Mouse (Mus musculus): ENCODE results near the gene Ccdc184. TPM values are rescaled to one million over a fixed set of nuclear protein-coding genes. Genes with fewer than 3 reads are reported as not detected.

Ccdc184 gene
- polyA plus RNA-seq, 1 experiment from 2014 or later = 0.40 TPM

DNA sequence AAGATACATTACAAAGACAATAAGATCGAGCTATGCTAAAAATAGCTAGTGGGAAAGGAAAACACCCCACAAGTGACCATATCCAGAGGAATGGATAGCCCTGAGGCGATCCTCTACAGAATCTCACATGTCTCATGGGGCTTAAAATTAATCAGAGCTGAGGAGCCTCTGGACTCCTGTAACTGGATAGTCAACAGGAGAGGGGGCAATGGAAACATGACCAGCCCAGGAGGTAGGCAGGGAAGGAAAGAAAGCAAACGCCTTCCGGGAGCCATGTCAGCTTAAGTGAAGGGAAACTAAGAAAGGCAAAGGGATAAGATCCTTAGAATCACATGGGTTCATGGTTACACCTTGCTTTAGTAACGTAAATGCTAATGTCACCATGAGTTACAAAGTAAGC, 26.1 kb upstream of the Ccdc184 start:
- H3K27me3 ChIP-seq = no peaks in the 10 kb centered on the region
- no peaks in the 10 kb centered on the region for H3K9me3 ChIP-seq
- no peak overlapping the region for H3K4me2 ChIP-seq
- no peak overlapping the region for H3K4me3 ChIP-seq
- H3K4me1 ChIP-seq = peaks cover 12% of the 10 kb centered on the region
- no peak for ATAC-seq (ENCODE audit: insufficient number of reproducible peaks, low FRiP score, low TSS enrichment, low read depth)
- peaks cover 60% of the 10 kb centered on the region for H3K36me3 ChIP-seq
- WGBS = 88% methylated on average over 5 of the region's 5 CpGs
- no peak overlapping the region for H3K27ac ChIP-seq
- H3K9ac ChIP-seq = no peak overlapping the region

GRCm38 (mm10) chr15:98142515-98142914, 24.4 kb upstream of the Ccdc184 start:
- Histone ChIP-seq H3K9ac (no peak overlapping the region), H3K27ac (no peak overlapping the region), H3K36me3 (peaks cover 43% of the 10 kb centered on the region), H3K4me3 (no peak overlapping the region), H3K4me2 (no peak overlapping the region), H3K4me1 (peaks cover 13% of the 10 kb centered on the region), H3K9me3 (no peaks in the 10 kb centered on the region), H3K27me3 (no peaks in the 10 kb centered on the region)
- 80% methylated on average over 10 of the region's 10 CpGs for WGBS
- no peak for ATAC-seq (ENCODE audit: insufficient number of reproducible peaks, low FRiP score, low TSS enrichment, low read depth)

DNA sequence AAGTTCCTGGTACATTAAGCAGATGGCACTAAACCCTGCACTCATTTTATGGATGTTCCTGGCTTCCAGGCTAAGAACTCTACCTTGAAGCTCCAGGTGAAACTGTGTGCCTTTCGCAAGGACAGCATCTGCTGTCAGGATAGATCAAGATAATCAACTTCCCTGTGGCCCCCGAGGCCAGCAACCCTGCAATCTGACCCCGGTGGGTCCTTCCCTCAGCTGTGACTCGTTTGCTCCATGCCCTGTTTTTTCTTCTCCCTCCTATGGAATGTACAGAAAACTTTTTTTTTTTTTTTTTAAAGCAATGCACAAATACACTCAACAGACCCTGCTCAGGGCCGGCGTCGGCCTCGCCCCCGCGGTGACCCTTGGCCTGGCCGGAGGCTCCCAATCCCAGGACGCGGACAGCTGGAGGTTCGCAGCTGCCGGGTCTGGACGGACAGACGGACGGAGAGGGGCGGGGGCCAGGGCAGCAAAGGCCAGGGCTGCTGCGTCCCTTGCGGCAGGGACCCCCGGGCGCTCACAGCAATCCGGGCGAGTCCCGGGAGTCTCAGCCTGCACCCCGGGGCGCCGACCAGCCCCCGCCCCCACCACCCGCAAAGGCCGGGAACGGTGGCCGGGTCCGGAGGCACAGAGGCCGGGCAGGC, 22.0 kb upstream of the Ccdc184 start:
- peak overlapping the region; percentile 77 for H3K27ac ChIP-seq
- peak overlapping the region; percentile 89 for H3K9ac ChIP-seq
- H3K4me1 ChIP-seq = peaks cover 13% of the 10 kb centered on the region
- no peaks in the 10 kb centered on the region for H3K9me3 ChIP-seq
- H3K27me3 ChIP-seq = no peaks in the 10 kb centered on the region
- peaks cover 23% of the 10 kb centered on the region for H3K36me3 ChIP-seq
- under 1% methylated on average over 36 of the region's 36 CpGs for WGBS
- peak overlapping the region; percentile 97 for H3K4me3 ChIP-seq
- peak; percentile 56 for ATAC-seq (ENCODE audit: insufficient number of reproducible peaks, low FRiP score, low TSS enrichment, low read depth)
- H3K4me2 ChIP-seq = peak overlapping the region; percentile 82

DNA sequence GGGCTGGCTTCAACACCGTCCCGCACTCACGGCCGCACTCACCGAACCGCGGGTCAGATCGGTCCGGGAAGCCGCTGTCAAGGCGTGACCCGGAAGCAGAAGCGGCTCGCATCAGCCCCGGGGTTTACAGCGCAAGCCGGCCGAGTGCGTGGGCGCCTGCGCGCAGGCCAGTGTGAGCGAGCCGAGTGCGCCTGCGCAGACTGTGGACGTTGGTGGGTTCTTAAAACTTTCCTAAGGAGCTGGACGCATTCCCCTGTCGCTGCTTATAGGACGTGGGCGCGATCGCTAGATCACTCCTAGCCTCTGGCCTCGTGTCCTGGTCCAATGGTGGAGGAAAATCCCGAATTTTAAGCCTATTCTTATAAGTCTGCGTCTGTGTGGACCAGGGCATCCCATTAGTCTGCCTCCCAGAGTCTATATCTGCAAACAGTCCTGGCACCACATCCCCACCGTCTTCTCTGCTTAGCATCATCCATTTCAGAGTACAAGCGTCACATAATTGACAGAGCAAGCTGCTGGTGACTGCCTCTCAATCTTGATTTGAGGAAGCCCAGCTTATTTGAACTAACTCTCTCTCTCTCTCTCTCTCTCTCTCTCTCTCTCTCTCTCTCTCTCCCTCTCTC, 21.3 kb upstream of the Ccdc184 start:
- Histone ChIP-seq H3K4me3 (peak overlapping the region; percentile 97), H3K4me2 (peak overlapping the region; percentile 82), H3K4me1 (peaks cover 13% of the 10 kb centered on the region), H3K9me3 (no peaks in the 10 kb centered on the region), H3K9ac (peak overlapping the region; percentile 89), H3K36me3 (peaks cover 17% of the 10 kb centered on the region), H3K27me3 (no peaks in the 10 kb centered on the region), H3K27ac (peak overlapping the region; percentile 82)
- WGBS = under 1% methylated on average over 38 of the region's 38 CpGs
- peak; percentile 89 for ATAC-seq (ENCODE audit: insufficient number of reproducible peaks, low FRiP score, low TSS enrichment, low read depth)

GRCm38 (mm10) chr15:98148356-98148755, 18.6 kb upstream of the Ccdc184 start:
- no peak overlapping the region for H3K9ac ChIP-seq
- H3K4me1 ChIP-seq = peaks cover 13% of the 10 kb centered on the region
- no peaks in the 10 kb centered on the region for H3K36me3 ChIP-seq
- H3K4me2 ChIP-seq = no peak overlapping the region
- no peak for ATAC-seq (ENCODE audit: insufficient number of reproducible peaks, low FRiP score, low TSS enrichment, low read depth)
- WGBS = 65% methylated on average over 3 of the region's 3 CpGs
- H3K27me3 ChIP-seq = no peaks in the 10 kb centered on the region
- no peaks in the 10 kb centered on the region for H3K9me3 ChIP-seq
- no peak overlapping the region for H3K4me3 ChIP-seq
- H3K27ac ChIP-seq = no peak overlapping the region

- WGBS = 60% methylated on average over 10 of the region's 10 CpGs
- Histone ChIP-seq H3K4me2 (no peak overlapping the region), H3K27me3 (no peaks in the 10 kb centered on the region), H3K36me3 (no peaks in the 10 kb centered on the region), H3K4me1 (peaks cover 12% of the 10 kb centered on the region), H3K4me3 (no peak overlapping the region), H3K9me3 (no peaks in the 10 kb centered on the region), H3K9ac (no peak overlapping the region), H3K27ac (no peak overlapping the region)
- ATAC-seq (ENCODE audit: insufficient number of reproducible peaks, low FRiP score, low TSS enrichment, low read depth) = no peak
Observed at GRCm38 (mm10) chr15:98149166-98149602, 17.8 kb upstream of the Ccdc184 start.

DNA sequence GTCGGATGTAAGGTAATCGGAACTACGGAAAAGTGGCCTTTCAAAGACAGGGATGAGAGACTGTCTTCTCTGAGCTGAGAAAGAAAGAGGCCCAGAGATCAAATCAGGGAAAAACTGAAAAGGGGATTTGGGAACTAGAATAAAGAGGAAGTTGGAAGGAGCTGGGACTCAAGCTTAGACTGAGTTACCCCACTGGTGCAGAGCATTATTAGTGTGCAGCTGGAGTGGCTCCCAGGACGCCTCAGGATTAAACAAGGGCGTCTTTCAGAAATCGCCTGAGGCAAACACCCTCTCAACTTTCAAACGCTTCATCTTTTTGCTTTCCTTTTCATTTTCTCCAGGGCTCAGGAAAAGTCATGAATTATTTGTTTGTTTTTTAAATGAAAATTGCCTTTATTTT, 14.0 kb upstream of the Ccdc184 start:
- H3K4me1 ChIP-seq = no peaks in the 10 kb centered on the region
- ATAC-seq (ENCODE audit: insufficient number of reproducible peaks, low FRiP score, low TSS enrichment, low read depth) = no peak
- no peak overlapping the region for H3K9ac ChIP-seq
- WGBS = 64% methylated on average over 7 of the region's 7 CpGs
- H3K4me3 ChIP-seq = no peak overlapping the region
- no peaks in the 10 kb centered on the region for H3K36me3 ChIP-seq
- H3K27ac ChIP-seq = no peak overlapping the region
- H3K4me2 ChIP-seq = no peak overlapping the region
- H3K9me3 ChIP-seq = no peaks in the 10 kb centered on the region
- H3K27me3 ChIP-seq = no peaks in the 10 kb centered on the region

- no peak for ATAC-seq (ENCODE audit: insufficient number of reproducible peaks, low FRiP score, low TSS enrichment, low read depth)
Observed at GRCm38 (mm10) chr15:98153625-98154024, 13.3 kb upstream of the Ccdc184 start.

DNA sequence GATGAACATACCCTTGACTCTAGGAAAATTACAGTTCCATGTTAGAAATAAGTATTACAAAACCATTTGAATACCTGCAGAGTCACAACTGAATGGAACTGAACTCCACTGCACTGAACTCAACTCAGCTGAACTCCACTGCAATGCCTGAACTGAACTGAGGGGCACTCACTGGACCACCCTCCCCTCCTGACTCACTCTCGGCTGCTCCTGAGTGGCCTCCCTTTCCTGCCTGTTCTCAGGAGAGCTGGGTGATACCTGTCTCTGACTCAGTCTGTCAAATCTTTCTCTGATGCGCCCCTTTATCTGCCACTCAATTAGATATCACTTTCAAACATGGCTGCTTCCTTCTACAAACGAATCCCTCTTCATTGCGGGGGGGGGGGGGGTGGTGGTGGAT, 12.8 kb upstream of the Ccdc184 start:
- H3K4me2 ChIP-seq = no peak overlapping the region
- no peaks in the 10 kb centered on the region for H3K27me3 ChIP-seq
- 66% methylated on average over 4 of the region's 4 CpGs for WGBS
- no peak overlapping the region for H3K9ac ChIP-seq
- H3K4me3 ChIP-seq = no peak overlapping the region
- H3K4me1 ChIP-seq = no peaks in the 10 kb centered on the region
- H3K9me3 ChIP-seq = no peaks in the 10 kb centered on the region
- no peaks in the 10 kb centered on the region for H3K36me3 ChIP-seq
- H3K27ac ChIP-seq = no peak overlapping the region
- no peak for ATAC-seq (ENCODE audit: insufficient number of reproducible peaks, low FRiP score, low TSS enrichment, low read depth)

More at GRCm38 (mm10) chr15:98153625-98154024, 13.3 kb upstream of the Ccdc184 start:
- Histone ChIP-seq H3K36me3 (no peaks in the 10 kb centered on the region), H3K9me3 (no peaks in the 10 kb centered on the region), H3K27ac (no peak overlapping the region), H3K9ac (no peak overlapping the region), H3K4me3 (no peak overlapping the region), H3K27me3 (no peaks in the 10 kb centered on the region), H3K4me2 (no peak overlapping the region), H3K4me1 (no peaks in the 10 kb centered on the region)
- 34% methylated on average over 3 of the region's 3 CpGs for WGBS

GRCm38 (mm10) chr15:98154631-98155030, 12.3 kb upstream of the Ccdc184 start:
- 75% methylated on average over 3 of the region's 3 CpGs for WGBS
- ATAC-seq (ENCODE audit: insufficient number of reproducible peaks, low FRiP score, low TSS enrichment, low read depth) = no peak
- Histone ChIP-seq H3K4me3 (no peak overlapping the region), H3K36me3 (no peaks in the 10 kb centered on the region), H3K27ac (no peak overlapping the region), H3K27me3 (no peaks in the 10 kb centered on the region), H3K4me1 (no peaks in the 10 kb centered on the region), H3K9me3 (no peaks in the 10 kb centered on the region), H3K9ac (no peak overlapping the region), H3K4me2 (no peak overlapping the region)

GRCm38 (mm10) chr15:98155272-98155671, 11.7 kb upstream of the Ccdc184 start:
- Histone ChIP-seq H3K4me2 (no peak overlapping the region), H3K9ac (no peak overlapping the region), H3K27me3 (no peaks in the 10 kb centered on the region), H3K9me3 (no peaks in the 10 kb centered on the region), H3K36me3 (no peaks in the 10 kb centered on the region), H3K4me3 (no peak overlapping the region), H3K27ac (no peak overlapping the region), H3K4me1 (no peaks in the 10 kb centered on the region)
- WGBS = 93% methylated on average over 5 of the region's 5 CpGs
- ATAC-seq (ENCODE audit: insufficient number of reproducible peaks, low FRiP score, low TSS enrichment, low read depth) = no peak

DNA sequence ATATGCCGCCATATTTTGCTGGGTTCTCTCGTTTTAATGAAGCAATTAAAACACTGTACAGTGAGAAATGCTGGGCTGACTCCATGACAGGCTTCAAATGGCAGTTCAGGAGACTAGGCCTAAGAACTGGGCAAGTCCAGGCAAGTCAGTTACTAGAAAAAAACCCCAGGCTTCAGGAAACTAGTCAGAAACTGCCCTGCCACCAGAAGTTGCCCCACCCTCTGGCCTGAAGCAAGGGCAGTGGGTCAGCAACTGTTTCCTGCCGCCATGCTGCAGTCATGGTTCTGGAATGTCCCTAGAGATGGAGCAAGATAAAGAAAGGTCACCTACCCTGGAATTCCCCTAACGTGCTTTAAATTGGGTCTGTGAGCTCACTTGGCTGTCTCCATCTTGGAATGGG, 11.0 kb upstream of the Ccdc184 start:
- 64% methylated on average over 4 of the region's 4 CpGs for WGBS

More for the DNA sequence above, 11.0 kb upstream of the Ccdc184 start:
- Histone ChIP-seq H3K4me3 (no peak overlapping the region), H3K9ac (no peak overlapping the region), H3K36me3 (no peaks in the 10 kb centered on the region), H3K9me3 (no peaks in the 10 kb centered on the region), H3K27me3 (no peaks in the 10 kb centered on the region), H3K27ac (no peak overlapping the region), H3K4me2 (no peak overlapping the region), H3K4me1 (no peaks in the 10 kb centered on the region)
- ATAC-seq (ENCODE audit: insufficient number of reproducible peaks, low FRiP score, low TSS enrichment, low read depth) = no peak
